Mouse (Mus musculus) gastrocnemius, postnatal 25 days (tissue): ENCODE data around the gene Brca2. TPM values are rescaled to one million over a fixed set of nuclear protein-coding genes. Genes with fewer than 3 reads are reported as not detected.

Experiments used
- DNase-seq: peaks from one replicate; pipeline ENCODE4 v3.0.0; 2022
- total RNA-seq, 2 experiments: library from RNA; stranded (reverse); gene quantifications; 1 replicate in 1 of 2; 2 replicates in 1 of 2; pipeline ENCODE4 v1.2.3; 2021

The Brca2 gene
- total RNA-seq, 2 experiments from 2014 or later = 0.77 to 1.3 TPM

GRCm38 (mm10) chr5:150598202-150599119 is 76.0 kb downstream of the Brca2 start:
- DNase-seq = no peak

- no peak for DNase-seq
These were observed 77.2 kb downstream of the Brca2 start for GRCm38 (mm10) chr5:150599301-150600294.

GRCm38 (mm10) chr5:150600554-150601440 is 78.4 kb downstream of the Brca2 start:
- DNase-seq = no peak

- DNase-seq = no peak
These were observed 79.2 kb downstream of the Brca2 start for GRCm38 (mm10) chr5:150601441-150602230.

- DNase-seq = no peak
These were observed 83.7 kb downstream of the Brca2 start for GRCm38 (mm10) chr5:150606131-150606530.

- DNase-seq = no peak
These were observed 85.2 kb downstream of the Brca2 start for GRCm38 (mm10) chr5:150607631-150608030.

GRCm38 (mm10) chr5:150611136-150611535 is 88.7 kb downstream of the Brca2 start:
- DNase-seq = no peak

- DNase-seq = no peak
These were observed 89.3 kb downstream of the Brca2 start for GRCm38 (mm10) chr5:150611697-150612096.

- DNase-seq = no peak
These were observed 91.6 kb downstream of the Brca2 start for GRCm38 (mm10) chr5:150614054-150614453.

GRCm38 (mm10) chr5:150616216-150616615 is 93.8 kb downstream of the Brca2 start:
- DNase-seq = no peak

- DNase-seq = no peak
These were observed 94.3 kb downstream of the Brca2 start for GRCm38 (mm10) chr5:150616731-150617130.

- no peak for DNase-seq
These were observed 96.3 kb downstream of the Brca2 start for GRCm38 (mm10) chr5:150618599-150619355.

Other genes starting within 250 kb of the Brca2 start
- not detected for gene Zar1l, start 4.5 kb upstream of the Brca2 start, total RNA-seq
- 1 to 10 TPM; 2.1 to 4.0 TPM for gene N4bp2l1, start 74.6 kb downstream of the Brca2 start, total RNA-seq
- gene N4bp2l2, start 143.6 kb downstream of the Brca2 start, total RNA-seq = 10 to 100 TPM; 25.9 to 26.7 TPM
- gene Pds5b, start 151.1 kb downstream of the Brca2 start, total RNA-seq = 10 to 100 TPM; 15.7 to 17.2 TPM